Mouse (Mus musculus) bone marrow macrophage, adult 2 months (primary cell): Measurements from ENCODE around the gene L1cam. TPM values are rescaled to one million over a fixed set of nuclear protein-coding genes. Genes with fewer than 3 reads are reported as not detected.

Source experiments
- H3K27ac ChIP-seq: 2 replicates; pipeline ENCODE4 v1.5.1; 2012; ENCODE audit warnings: low read depth, low read length; ENCODE audit not compliant: insufficient read depth
- H3K4me1 ChIP-seq: 2 replicates; pipeline ENCODE4 v1.6.1; 2012; ENCODE audit warnings: low read length; ENCODE audit not compliant: control insufficient read depth, insufficient read depth
- H3K4me3 ChIP-seq: 2 replicates; pipeline ENCODE4 v1.5.1; 2012; ENCODE audit warnings: mild to moderate bottlenecking, low read length, moderate library complexity; ENCODE audit not compliant: insufficient read depth
- CTCF ChIP-seq: IDR thresholded peaks from 2 replicates; pipeline ENCODE4 v1.5.1; 2012; ENCODE audit warnings: low read depth, mild to moderate bottlenecking, low read length, moderate library complexity
- POLR2A ChIP-seq: IDR thresholded peaks from 2 replicates; pipeline ENCODE4 v1.6.1; 2012; ENCODE audit warnings: mild to moderate bottlenecking, low read depth, low read length, borderline replicate concordance
- polyA plus RNA-seq: library from polyadenylated mRNA; stranded (reverse); fragments of >200 nt; gene quantifications from 2 replicates; pipeline ENCODE4 v1.2.4, GENCODE M21; 2012; ENCODE audit not compliant: missing spikeins, insufficient read depth, insufficient read length

L1cam gene
- polyA plus RNA-seq, 1 experiment, result 36.6 TPM

GRCm38 (mm10) chrX:73914827-73915703, 19.2 kb upstream of the L1cam start:
- TF ChIP-seq POLR2A, result no peak
- no peak for TF ChIP-seq CTCF
- peaks cover 51% of the 10 kb centered on the region for H3K4me1 ChIP-seq
- peak overlapping the region; percentile 44 for H3K4me3 ChIP-seq
- H3K27ac ChIP-seq, result peak overlapping the region; percentile 87

DNA sequence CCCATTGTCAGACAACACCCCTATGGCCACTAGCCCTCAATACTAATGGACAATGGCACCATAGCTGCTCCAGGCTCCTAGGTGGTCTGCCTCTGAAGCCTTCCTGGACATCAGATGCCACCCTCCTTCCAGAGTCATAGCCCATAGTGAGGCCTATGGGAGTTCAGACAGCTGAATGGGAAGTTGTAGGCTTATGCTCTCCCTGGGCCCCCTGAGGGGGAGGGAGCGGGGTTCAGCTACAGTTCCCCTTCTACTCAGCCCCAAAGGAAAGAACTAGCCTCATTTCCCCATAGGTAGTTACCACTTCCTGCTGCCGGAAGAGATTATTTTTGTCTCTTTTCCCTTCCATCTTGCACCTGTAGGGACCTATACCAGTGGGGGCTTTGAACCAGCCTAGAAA, 15.7 kb upstream of the L1cam start:
- Histone ChIP-seq H3K4me3 (no peak overlapping the region), H3K4me1 (peaks cover 50% of the 10 kb centered on the region), H3K27ac (peak overlapping the region; percentile 84)
- TF ChIP-seq POLR2A, result no peak
- TF ChIP-seq CTCF, result no peak

- Histone ChIP-seq H3K4me1 (peaks cover 50% of the 10 kb centered on the region), H3K4me3 (peak overlapping the region; percentile 47), H3K27ac (peak overlapping the region; percentile 84)
- TF ChIP-seq CTCF, result no peak
- TF ChIP-seq POLR2A, result no peak
Measured at GRCm38 (mm10) chrX:73911156-73911555, 15.3 kb upstream of the L1cam start.

- peaks cover 45% of the 10 kb centered on the region for H3K4me1 ChIP-seq
- peak overlapping the region; percentile 47 for H3K4me3 ChIP-seq
- peak overlapping the region; percentile 38 for H3K27ac ChIP-seq
- TF ChIP-seq CTCF (no peak), POLR2A (no peak)
Measured at GRCm38 (mm10) chrX:73910451-73910850, 14.5 kb upstream of the L1cam start.

GRCm38 (mm10) chrX:73910049-73910448, 14.1 kb upstream of the L1cam start:
- Histone ChIP-seq H3K27ac (peak overlapping the region; percentile 63), H3K4me1 (peaks cover 44% of the 10 kb centered on the region), H3K4me3 (no peak overlapping the region)
- TF ChIP-seq POLR2A (no peak), CTCF (no peak)

DNA sequence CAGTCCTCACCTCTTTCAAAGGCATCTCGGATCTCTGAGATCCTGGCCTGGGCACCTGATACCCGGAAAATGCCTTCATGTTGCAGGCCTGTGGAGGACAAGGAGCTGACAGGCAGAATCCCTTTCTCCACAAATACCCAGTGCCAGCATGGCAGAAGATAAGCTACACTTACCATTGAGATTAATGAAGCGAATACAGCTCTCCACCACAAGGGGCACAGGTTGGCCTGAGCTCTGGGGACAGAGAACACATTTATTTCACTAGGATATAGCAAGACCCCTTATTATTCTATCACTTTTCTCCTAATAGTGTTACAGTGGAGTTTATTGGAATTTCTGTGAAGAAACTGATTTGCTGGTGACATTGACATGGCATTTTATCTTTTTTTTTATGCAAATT, 2.1 kb upstream of the L1cam start:
- TF ChIP-seq CTCF, result no peak
- no peak for TF ChIP-seq POLR2A
- no peaks in the 10 kb centered on the region for H3K4me1 ChIP-seq
- H3K27ac ChIP-seq, result no peak overlapping the region
- H3K4me3 ChIP-seq, result no peak overlapping the region

DNA sequence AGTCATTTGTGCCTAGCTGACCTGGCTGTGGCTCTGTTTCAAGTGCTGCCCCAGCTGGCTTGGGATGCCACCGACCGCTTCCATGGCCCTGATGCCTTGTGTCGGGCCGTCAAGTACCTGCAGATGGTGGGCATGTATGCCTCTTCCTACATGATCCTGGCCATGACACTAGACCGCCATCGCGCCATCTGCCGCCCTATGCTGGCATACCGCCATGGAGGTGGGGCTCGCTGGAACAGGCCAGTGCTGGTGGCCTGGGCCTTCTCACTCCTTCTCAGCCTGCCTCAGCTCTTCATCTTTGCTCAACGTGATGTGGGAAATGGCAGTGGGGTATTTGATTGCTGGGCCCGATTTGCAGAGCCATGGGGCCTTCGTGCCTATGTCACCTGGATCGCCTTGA, 3.1 kb downstream of the L1cam start:
- TF ChIP-seq POLR2A (no peak), CTCF (no peak)
- no peaks in the 10 kb centered on the region for H3K4me1 ChIP-seq
- no peak overlapping the region for H3K27ac ChIP-seq
- H3K4me3 ChIP-seq, result no peak overlapping the region

DNA sequence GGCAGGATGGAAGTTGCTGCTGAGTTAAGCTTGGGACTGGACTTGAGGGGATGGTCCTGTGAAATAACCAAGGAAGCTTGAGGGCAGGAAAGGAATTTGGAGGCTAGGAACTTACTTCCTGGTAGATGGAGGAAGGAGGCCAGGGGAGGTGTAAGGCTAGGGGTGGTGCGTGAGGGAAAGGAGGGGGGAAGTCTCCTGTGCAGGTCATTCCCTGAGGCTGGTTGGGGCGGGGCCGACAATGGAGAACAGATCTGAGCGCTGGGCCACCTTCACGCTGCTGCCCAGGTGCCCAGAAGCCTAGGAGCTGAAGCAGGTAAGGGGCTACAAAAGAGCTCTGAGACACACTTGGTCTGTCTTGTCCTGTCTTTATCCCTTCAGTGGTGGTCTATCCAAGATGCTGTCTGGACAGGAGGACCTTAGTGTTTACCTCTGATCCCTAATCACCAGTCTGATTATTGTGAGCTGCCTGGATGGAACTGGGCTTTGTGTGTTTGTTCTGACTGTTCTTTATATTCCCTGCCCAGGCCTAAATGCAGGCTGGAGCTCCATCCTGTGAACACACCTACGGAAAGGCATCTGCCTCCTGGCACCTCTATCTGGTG, 4.3 kb downstream of the L1cam start, which contains the start of gene Avpr2:
TSS of gene Avpr2 (plus strand) at position 552 of the 602 bp plus-strand sequence.
- Histone ChIP-seq H3K27ac (no peak within 1 kb of the TSS), H3K4me3 (no peak within 1 kb of the TSS), H3K4me1 (no peaks in the 10 kb centered on the region)
- TF ChIP-seq CTCF (no peak), POLR2A (no peak)

- H3K27ac ChIP-seq, result no peak overlapping the region
- TF ChIP-seq CTCF (no peak), POLR2A (no peak)
- H3K4me1 ChIP-seq, result no peaks in the 10 kb centered on the region
- H3K4me3 ChIP-seq, result no peak overlapping the region
Measured at GRCm38 (mm10) chrX:73881463-73881862, 14.4 kb downstream of the L1cam start.

DNA sequence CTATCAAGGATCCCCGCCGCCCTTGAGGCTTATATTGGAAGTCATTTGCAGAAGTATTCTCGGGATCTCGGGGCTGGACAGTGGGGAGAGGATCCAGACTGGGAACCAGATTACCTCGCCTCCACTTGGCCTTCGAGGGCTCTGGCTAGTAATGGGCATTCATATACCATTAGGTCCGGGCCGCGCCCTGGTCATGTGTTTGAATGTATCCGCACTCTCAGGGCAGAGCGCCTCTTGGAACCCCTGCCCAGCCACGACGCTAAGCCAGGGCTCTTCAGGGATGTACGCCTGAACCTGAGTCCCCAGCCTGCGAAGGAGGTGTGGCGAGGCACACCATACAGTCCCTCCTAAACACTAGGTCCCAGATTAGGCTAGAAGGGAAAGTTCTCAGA, 14.9 kb downstream of the L1cam start:
- Histone ChIP-seq H3K27ac (no peak overlapping the region), H3K4me3 (peak overlapping the region; percentile 58), H3K4me1 (no peaks in the 10 kb centered on the region)
- TF ChIP-seq POLR2A (no peak), CTCF (no peak)
